Mouse (Mus musculus): Measurements from ENCODE around the gene Cd248.

DNA sequence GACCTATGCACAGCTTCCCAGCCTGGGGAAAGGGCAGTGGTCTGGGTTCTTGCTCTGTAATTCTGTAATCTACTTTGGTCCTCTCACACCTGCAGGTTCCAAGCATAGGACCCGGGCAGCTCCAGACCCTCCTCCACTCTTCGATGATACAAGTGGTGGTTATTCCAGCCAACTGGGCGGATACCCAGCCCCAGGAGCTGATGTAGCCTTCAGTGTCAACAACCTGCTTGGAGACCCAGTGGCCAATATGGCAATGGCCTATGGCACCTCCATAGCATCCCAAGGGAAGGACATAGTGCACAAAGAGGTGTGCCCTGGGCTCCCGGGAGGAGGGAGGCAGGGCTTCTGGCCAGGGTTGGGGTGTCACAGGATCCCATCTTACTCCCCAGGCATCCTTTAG lies 21.4 kb downstream of the Cd248 start:
- no peak for TF ChIP-seq CTCF (IDR thresholded peaks at IDR 0.05; ENCODE audit: borderline replicate concordance, extremely low read depth, insufficient read depth, insufficient read length)
- TF ChIP-seq POLR2A (IDR thresholded peaks at IDR 0.05; ENCODE audit: borderline replicate concordance, extremely low read depth, insufficient read depth, insufficient read length, poor library complexity, severe bottlenecking) = no peak

Data from brain, embryonic 14.5 days (tissue).